Mouse (Mus musculus): Measurements from ENCODE around the gene Asb18.

Asb18 gene

DNA sequence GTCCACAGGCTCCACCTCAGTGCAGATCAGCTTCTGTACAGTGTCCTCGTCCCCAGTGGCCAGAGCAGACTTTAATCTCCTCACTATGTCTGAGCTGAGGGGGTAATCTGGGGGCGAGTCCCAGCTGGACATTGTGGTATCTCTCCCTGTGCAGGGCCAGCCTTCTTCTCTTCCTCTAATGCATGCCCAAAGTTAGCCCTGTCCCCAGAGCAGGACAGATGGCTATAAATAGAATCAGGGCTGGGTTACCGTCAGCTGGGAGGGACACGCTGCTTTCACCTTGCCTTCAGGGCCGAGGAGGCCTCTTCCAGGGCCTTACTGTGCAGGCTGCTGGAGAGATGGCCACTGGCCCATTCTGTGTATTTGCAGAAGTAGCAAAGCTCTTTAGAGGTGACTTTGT lies at the start of gene Asb18:
Gene Asb18, minus strand, starts transcription at position 221 of the 400 bp plus-strand sequence.
- DNase-seq (ENCODE audit: low read depth, low spot score), result no peak

DNA sequence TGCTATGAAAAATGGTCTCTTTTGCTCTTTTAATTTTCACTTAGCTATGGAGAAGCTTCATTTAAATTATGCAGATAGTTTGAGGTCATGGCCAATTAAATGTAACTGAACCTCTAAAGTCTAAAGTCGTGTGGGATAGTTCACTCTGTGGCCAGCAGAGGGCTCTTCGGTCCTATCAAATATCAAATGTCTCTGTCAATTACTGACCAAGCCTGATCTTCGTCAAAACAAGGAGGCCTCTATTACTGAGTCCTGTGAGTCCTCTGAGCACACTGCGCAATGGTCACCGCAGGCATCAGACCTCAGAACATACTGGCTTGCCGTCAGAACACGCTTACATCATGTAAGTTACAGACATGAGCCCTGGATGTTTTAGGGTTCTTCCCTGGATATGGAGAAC lies 46.1 kb upstream of the Asb18 start:
- DNase-seq (ENCODE audit: low read depth, low spot score), result no peak

GRCm38 (mm10) chr1:90060054-90060453 lies 45.6 kb upstream of the Asb18 start:
- no peak for DNase-seq (ENCODE audit: low read depth, low spot score)

DNA sequence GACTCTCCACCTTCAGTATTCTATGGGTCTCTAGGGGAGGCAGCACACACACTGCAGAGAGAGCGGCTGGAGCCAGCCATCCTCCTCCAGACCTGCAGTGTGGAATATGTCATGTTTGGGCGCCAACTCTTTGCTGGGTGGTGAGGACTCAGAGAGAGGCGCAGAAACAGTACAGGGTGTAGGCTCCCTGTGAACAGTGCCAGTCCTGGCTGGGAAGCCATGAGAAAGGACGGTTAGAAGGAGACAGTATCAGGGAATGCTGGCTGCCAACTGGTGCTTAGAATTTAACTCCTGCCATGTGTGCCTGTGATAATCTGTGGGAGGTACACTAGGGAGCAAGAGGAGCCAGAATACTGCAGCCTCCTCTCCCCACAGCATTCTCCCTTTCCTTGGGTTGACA lies 40.5 kb upstream of the Asb18 start:
- no peak for DNase-seq (ENCODE audit: low read depth, low spot score)

DNA sequence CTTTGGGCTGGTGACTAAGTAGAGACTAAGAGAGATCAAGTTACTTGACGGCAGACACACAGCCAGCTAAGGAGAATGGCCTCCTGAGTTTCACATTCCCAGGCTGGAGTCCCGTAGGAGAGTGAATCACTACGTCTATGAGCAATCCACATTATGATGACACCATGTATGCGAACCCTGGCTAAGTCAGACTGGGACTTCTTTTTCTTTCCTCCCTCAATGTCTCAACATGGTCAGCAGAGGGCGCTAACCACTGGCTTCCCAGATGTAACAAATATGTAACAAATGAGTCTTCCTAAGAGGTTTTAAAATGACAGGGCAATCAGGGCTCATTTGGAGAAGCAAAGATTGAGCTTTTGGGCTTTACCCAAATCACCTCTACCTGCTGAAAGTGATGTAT lies 36.9 kb upstream of the Asb18 start:
- no peak for DNase-seq (ENCODE audit: low read depth, low spot score)

DNA sequence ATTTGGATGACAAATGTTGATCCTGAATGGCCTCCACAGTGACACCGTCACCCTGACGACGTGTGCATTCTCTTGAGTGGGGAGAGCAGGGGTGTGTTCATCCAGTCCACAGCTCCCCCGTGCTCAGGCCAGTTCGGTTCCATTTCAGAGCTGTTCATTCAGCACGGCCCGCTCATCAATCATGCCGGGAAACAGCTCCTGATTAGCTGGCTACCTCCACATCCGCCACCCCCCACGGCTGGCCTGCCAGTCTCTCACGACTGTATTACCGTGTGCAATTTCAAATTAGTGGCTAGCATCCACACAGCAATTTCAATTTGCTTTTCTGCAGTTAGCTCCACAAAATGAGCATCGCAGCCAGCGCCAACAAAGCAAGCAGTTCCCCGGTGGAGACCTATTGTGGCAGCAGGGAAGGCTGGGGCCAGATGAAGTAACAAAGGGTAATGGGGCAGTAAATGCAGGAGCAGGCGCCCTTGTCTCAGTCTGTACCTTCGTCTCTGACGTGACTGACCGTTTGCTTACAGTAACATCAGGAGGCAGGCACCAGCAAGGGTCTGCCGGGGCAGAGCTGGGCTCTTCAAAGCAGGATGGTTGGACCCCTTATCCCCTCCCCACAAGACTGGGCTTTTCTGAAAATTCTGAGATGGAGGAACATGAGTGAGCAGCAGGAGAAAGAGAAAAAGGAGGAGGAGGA lies 35.7 kb upstream of the Asb18 start:
- DNase-seq (ENCODE audit: low read depth, low spot score), result no peak

- DNase-seq (ENCODE audit: low read depth, low spot score), result no peak
These were observed 13.8 kb upstream of the Asb18 start for GRCm38 (mm10) chr1:90028305-90028704.

DNA sequence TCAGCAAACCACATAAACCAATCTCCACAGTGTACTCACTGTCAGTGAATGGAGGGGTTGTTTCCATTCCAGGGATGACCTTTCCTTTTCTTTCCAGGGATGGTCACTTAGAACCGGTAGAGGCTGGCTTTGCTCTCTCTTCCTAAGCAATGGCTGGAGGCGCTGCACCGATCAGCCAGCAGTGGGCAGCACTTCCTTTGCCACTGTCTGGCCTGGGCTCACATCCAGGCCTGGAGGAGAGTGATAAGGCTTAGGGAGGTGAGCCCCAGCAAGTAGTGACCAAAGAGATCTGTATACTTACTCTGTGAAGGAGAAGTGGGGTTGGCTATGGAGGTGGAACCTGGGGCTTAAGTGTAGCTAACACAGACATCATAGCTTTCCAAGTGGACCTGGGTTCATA lies 12.5 kb upstream of the Asb18 start:
- DNase-seq (ENCODE audit: low read depth, low spot score), result no peak

DNA sequence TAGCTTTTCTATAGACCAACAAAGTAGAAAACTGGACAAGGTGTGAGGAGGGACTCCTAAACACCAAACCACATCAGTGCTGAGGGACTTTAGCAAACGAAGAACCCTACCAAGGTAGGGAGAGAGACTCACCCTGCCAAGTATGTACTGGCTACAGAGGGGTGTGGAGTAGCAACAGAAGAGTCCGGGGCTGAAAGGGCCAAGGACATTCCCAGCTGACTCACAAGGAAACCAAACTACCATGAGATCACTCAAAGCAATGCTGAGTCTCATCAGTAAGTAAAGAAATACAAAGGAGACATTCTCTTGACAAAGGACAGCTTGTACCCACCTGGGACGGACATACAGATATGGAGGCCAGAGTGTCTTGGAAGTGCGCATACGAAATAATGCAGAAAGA lies 5.9 kb upstream of the Asb18 start:
- no peak for DNase-seq (ENCODE audit: low read depth, low spot score)

GRCm38 (mm10) chr1:90018071-90018470 lies 3.6 kb upstream of the Asb18 start:
- DNase-seq (ENCODE audit: low read depth, low spot score), result no peak

- DNase-seq (ENCODE audit: low read depth, low spot score), result peak; percentile 24
These were observed 1.2 kb downstream of the Asb18 start for GRCm38 (mm10) chr1:90013273-90013672.

DNA sequence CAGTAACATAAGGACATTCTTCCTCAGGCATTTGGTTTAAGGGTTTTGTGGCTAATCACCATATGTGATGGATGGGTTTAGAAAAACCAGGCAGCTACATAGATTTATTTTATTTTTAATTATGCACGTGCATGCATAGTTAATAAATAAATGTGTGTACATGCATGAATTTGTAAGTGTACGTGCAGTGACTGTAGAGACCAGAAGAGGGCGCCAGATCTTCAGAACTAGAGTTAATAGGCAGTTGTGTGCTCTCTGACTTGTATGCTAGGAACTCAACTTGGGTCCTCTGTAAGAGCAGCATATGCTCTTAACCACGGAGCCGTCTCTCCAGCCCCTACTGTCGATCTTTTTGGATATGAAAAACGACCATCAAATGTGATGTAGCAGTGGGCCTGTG lies 1.6 kb downstream of the Asb18 start:
- peak; percentile 36 for DNase-seq (ENCODE audit: low read depth, low spot score)

DNA sequence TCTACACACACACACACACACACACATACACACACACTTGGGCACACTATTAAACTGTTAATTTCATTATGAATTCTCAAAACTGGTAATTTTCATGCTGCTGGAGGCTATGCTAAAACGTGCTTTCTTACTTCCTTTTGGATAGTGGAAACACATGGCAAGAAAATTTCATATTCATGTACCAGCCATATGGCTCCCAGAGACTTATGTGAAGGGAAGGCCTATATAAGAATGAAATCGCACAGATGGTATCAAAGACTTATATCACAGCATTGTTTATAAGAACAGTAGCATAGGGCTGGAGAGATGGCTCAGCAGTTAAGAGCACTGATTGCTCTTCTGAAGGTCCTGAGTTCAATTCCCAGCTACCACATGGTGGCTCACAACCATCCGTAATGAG lies 2.3 kb downstream of the Asb18 start:
- no peak for DNase-seq (ENCODE audit: low read depth, low spot score)

GRCm38 (mm10) chr1:90010077-90010476 lies 4.4 kb downstream of the Asb18 start:
- no peak for DNase-seq (ENCODE audit: low read depth, low spot score)

GRCm38 (mm10) chr1:90009188-90009587 lies 5.3 kb downstream of the Asb18 start:
- DNase-seq (ENCODE audit: low read depth, low spot score), result no peak

GRCm38 (mm10) chr1:90006666-90007065 lies 7.8 kb downstream of the Asb18 start:
- no peak for DNase-seq (ENCODE audit: low read depth, low spot score)

DNA sequence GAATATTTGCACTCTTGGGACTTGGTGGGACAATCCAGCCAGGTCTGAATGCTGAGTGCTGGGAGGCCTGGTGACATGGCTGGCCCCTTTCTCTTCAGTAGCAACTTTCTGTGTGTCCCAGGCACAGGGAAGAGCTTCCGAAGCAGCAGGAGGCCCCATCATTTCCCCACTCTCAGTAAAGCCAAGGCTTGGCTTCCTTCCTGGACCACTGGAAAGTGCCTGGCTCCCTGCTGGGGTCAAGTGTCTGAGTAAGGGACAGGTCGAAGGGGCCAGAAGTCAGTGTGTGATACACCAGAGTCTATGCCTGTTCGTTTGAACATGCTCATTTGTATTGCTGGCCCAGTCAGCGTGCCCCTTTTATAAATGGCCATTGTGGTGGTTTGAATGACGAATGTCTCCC lies 13.5 kb downstream of the Asb18 start:
- no peak for DNase-seq (ENCODE audit: low read depth, low spot score)

DNA sequence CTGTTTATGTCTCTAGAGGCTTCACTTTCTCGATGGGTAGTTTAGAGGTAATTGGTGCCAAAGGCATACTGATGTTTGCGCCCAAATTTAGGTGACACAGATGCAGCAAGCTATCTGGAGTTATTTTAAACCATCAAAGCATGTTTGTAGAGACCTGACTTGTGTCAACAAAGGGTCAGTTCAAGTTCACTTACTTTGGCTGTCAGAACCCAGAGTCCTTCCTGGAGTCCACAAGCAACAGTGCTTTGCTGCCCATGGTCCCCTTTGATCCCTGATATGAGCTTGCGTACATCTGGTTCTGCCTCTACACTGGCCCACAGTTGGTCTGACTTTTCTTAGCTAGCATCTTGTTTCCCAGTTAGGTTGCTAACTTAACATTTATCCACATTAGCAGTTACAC lies 14.6 kb downstream of the Asb18 start:
- DNase-seq (ENCODE audit: low read depth, low spot score), result no peak

DNA sequence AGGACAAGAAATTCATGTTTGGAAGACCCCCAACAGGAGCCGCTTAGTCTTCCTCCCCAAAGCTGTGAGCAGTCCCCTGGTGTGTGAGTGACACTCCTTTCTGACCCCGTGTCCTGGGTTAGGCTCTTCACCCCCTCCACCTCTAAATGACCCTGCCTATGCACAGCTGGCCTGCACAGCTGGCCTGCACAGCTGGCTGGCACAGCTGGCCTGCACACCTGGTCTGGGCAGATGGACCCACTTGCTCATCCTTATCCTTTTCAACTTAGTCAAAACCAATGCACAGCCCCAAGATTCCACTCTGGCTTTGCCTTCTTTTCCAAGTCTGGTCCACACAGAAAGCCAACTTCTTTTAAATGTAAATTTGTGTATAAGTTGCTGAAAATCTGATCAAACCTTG lies 15.8 kb downstream of the Asb18 start:
- DNase-seq (ENCODE audit: low read depth, low spot score), result no peak

DNA sequence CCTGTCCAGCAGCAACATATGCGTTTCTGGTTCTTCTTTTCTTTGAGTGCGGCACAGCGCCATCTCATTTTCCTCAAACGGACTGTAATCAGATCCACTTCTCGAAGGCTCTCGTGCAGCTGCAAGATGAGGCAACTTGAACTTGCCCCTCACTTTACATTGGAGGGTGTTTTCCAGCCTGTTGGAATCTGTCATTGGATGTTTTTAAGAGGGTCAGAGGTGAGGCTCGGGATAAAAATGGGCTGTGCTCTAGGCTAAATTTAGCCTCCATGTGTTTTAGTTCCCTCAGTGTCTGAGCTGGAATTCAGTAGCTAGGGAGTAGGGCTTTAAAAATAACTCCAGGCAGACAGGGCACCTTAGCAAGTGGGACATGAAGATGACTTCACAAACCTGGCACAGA lies 16.4 kb downstream of the Asb18 start:
- no peak for DNase-seq (ENCODE audit: low read depth, low spot score)

- no peak for DNase-seq (ENCODE audit: low read depth, low spot score)
These were observed 22.2 kb downstream of the Asb18 start for GRCm38 (mm10) chr1:89992256-89992655.

- DNase-seq (ENCODE audit: low read depth, low spot score), result no peak
These were observed 37.2 kb downstream of the Asb18 start for GRCm38 (mm10) chr1:89977261-89977660.

DNA sequence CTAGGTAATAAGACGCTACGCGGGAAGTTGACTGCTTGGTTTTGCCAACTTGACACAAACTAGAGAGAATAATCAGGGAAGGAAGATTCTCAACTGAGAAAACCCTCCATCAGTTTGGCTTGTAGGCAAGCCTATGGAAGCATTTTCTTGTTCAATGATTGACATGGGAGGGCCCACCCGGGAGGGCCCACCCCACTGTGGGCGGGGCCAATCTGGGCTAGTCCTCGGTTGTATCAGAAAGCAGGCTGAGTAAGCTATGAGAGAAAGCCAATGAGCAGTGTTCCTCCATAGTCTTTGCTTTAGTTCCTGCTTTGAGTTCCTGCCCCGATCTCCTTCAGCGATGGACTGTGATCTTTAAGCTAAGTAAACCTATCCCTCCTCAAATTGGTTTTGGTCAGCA lies 38.1 kb downstream of the Asb18 start:
- DNase-seq (ENCODE audit: low read depth, low spot score), result no peak

- no peak for DNase-seq (ENCODE audit: low read depth, low spot score)
These were observed 39.9 kb downstream of the Asb18 start for GRCm38 (mm10) chr1:89974541-89974940.

Measured in WW6 (cell line).